Mouse (Mus musculus): ENCODE measurements around the gene Asb1. TPM values are rescaled to one million over a fixed set of nuclear protein-coding genes. Genes with fewer than 3 reads are reported as not detected.

The Asb1 gene
- 5.5 and 6.3 TPM in 2 replicates for polyA plus RNA-seq (2015; fragmentation: Nextera tagmentation; extraction: Ambion mirVana)

DNA sequence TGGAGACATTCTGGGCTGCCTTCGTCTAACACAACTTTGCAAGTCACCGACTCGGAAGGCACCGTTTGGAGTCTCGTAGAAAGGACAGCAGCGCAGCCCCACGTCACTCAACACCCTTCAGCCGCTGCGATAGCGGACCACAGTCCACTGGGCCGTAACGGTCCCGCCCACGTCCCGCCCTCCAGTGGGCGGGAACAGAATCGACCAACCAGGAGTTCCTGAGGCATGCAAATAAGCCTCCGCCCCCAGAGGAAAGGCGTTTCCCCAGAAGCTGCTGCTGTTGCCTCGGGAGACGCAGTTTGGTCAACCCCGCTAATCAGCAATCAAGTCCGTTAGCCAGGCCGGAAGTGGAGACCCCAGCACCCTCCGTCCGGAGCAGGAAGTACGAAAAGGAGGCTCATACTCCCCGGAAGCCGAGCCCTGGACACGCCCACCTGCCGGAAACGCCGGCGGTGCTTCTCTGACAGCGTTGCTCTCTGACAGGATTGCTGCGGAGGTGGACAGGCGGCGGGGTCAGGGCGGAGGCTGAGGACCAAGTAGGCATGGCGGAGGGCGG lies at the start of gene Asb1:
Asb1 (plus strand) TSS at position 274 of the 556 bp plus-strand sequence.
- H3K9ac ChIP-seq: peak within 1 kb of the TSS; percentile 80
- peaks cover 46% of the 10 kb centered on the region for H3K27me3 ChIP-seq
- H3K4me2 ChIP-seq (replicated peaks): peak within 1 kb of the TSS; percentile 99
- H3K36me3 ChIP-seq: peaks cover 13% of the 10 kb centered on the region
- H3K4me1 ChIP-seq: peaks cover 18% of the 10 kb centered on the region
- peak within 1 kb of the TSS; percentile 85 for H3K4me3 ChIP-seq
- ATAC-seq (ENCODE audit: low FRiP score, low read depth): peak; percentile 98
- WGBS: 0% methylated on average over 41 of the region's 41 CpGs
- H3K27ac ChIP-seq: no peak within 1 kb of the TSS
- no peaks in the 10 kb centered on the region for H3K9me3 ChIP-seq

- Histone ChIP-seq H3K9ac (no peak overlapping the region), H3K4me1 (peaks cover 18% of the 10 kb centered on the region), H3K4me2 (replicated peaks) (no peak overlapping the region), H3K27me3 (peaks cover 4% of the 10 kb centered on the region; the same call in 1 of the 2 replicates), H3K27ac (no peak overlapping the region), H3K4me3 (no peak overlapping the region), H3K9me3 (no peaks in the 10 kb centered on the region), H3K36me3 (no peaks in the 10 kb centered on the region)
- ATAC-seq (ENCODE audit: low FRiP score, low read depth): no peak
- 61% methylated on average over 2 of the region's 2 CpGs for WGBS
Measured at GRCm38 (mm10) chr1:91492740-91493139, 47.6 kb upstream of the Asb1 start.

DNA sequence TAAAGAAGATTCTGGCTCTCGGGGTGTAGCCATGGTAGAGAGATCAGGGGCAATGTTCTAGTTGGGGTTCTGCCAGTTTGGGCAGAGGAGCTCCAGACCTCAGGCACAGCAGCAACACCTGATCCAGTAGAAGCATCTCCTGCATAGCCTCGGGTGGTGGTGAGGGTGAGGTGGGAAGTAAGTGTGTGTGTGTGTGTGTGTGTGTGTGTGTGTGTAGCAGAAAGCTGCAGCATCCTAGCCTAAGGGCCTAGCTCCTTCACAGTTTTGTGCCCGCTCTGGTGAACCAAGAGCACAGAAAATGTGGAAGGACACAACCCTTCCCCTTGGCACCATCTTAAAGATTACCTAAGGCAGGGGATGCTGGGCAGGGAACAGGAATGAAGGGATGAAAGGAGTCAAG lies 46.4 kb upstream of the Asb1 start:
- ATAC-seq (ENCODE audit: low FRiP score, low read depth): no peak
- Histone ChIP-seq H3K4me2 (replicated peaks) (peak overlapping the region; percentile 93), H3K9ac (peak overlapping the region; percentile 89; the same call in 1 of the 2 replicates), H3K4me1 (peaks cover 18% of the 10 kb centered on the region), H3K27me3 (peaks cover 4% of the 10 kb centered on the region; the same call in 1 of the 2 replicates), H3K27ac (no peak overlapping the region), H3K9me3 (no peaks in the 10 kb centered on the region), H3K4me3 (peak overlapping the region; percentile 90), H3K36me3 (no peaks in the 10 kb centered on the region)
- WGBS: 41% methylated on average over 3 of the region's 3 CpGs

- WGBS: under 1% methylated on average over 79 of the region's 79 CpGs
- peak; percentile 97 for ATAC-seq (ENCODE audit: low FRiP score, low read depth)
Measured at GRCm38 (mm10) chr1:91494457-91495140, 45.7 kb upstream of the Asb1 start, which contains the start of gene Traf3ip1. TSS of gene Traf3ip1 (plus strand) at chr1:91494647.

DNA sequence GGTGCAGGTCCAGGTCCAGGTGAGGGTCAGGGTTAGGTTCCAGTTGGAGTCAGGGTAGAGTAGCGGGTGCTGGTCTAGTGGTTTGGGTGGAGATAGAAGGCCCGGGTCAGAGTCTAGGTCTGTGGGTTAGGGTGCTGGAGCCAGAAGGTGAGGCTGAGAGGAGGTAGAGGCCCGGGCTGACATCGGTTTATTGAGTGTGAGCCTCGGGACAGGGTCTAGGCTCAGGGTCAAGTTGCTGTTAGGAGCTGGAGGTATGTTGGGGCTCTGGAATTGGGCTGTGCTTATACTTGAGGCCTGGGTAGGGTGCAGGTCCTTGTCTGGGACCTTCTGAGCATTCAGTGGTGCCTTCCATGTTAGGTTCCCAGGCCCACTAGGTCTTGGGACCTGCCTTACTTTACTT lies 45.0 kb upstream of the Asb1 start:
- no peak for ATAC-seq (ENCODE audit: low FRiP score, low read depth)
- WGBS: 51% methylated on average over 5 of the region's 5 CpGs

More at GRCm38 (mm10) chr1:91494457-91495140, 45.7 kb upstream of the Asb1 start, which contains the start of gene Traf3ip1:
- H3K9ac ChIP-seq: peak within 1 kb of the TSS; percentile 89
- H3K4me1 ChIP-seq: peaks cover 18% of the 10 kb centered on the region
- no peak within 1 kb of the TSS for H3K27ac ChIP-seq
- peak within 1 kb of the TSS; percentile 90 for H3K4me3 ChIP-seq
- H3K9me3 ChIP-seq: no peaks in the 10 kb centered on the region
- H3K27me3 ChIP-seq: peaks cover 4% of the 10 kb centered on the region; the same call in 1 of the 2 replicates
- peaks cover 3% of the 10 kb centered on the region; the same call in 1 of the 2 replicates for H3K36me3 ChIP-seq
- peak within 1 kb of the TSS; percentile 93 for H3K4me2 ChIP-seq (replicated peaks)

DNA sequence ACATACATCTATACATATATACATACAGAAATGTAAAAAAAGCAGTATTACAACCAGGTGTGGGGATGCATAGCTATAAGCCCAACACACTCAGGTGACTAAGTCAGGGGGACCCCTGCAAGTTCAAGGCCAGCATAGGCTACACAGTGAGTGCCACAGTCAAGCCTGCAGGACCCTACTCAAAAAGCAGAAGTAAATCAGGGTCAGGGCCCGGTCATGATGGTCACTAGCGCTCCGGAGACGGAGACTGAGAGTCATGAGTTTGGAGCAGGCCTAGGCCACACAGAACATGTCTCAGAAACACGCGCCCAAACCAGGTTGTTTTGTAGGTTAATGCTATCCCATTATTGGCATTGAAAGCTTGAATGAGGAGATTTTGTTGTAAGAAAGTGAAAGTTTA lies 41.8 kb upstream of the Asb1 start:
- Histone ChIP-seq H3K4me3 (no peak overlapping the region), H3K4me2 (replicated peaks) (no peak overlapping the region), H3K27me3 (peaks cover 3% of the 10 kb centered on the region; the same call in 1 of the 2 replicates), H3K9me3 (no peaks in the 10 kb centered on the region), H3K36me3 (peaks cover 39% of the 10 kb centered on the region), H3K27ac (no peak overlapping the region), H3K9ac (no peak overlapping the region), H3K4me1 (peaks cover 18% of the 10 kb centered on the region)
- ATAC-seq (ENCODE audit: low FRiP score, low read depth): no peak
- WGBS: 94% methylated on average over 6 of the region's 6 CpGs

More for the DNA sequence above, 45.0 kb upstream of the Asb1 start:
- H3K4me2 ChIP-seq (replicated peaks): peak overlapping the region; percentile 93
- H3K9ac ChIP-seq: peak overlapping the region; percentile 89
- H3K4me3 ChIP-seq: peak overlapping the region; percentile 90
- peaks cover 18% of the 10 kb centered on the region for H3K4me1 ChIP-seq
- H3K9me3 ChIP-seq: no peaks in the 10 kb centered on the region
- H3K27me3 ChIP-seq: peaks cover 4% of the 10 kb centered on the region; the same call in 1 of the 2 replicates
- H3K36me3 ChIP-seq: peaks cover 10% of the 10 kb centered on the region; the same call in 1 of the 2 replicates
- H3K27ac ChIP-seq: no peak overlapping the region

DNA sequence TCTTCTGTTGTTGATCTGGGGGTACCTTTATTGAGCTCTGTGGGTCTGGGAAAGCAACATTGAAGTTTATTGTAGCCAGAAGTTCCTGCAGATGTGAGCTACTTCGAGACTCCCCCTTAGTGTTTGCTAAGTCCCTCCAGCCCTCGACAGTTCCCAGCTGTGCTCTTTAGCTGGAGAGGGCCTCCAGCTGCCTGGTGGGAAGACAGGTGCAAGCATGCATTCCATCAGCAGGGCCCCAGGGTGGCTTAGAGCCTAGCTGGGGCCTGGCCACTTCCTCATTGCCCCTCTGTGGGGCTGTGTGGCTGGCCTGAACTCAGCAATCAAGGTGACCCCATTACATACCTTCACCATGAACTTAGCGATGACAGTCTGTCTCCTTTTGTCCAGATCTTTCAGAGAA lies 35.7 kb upstream of the Asb1 start:
- no peak overlapping the region for H3K9ac ChIP-seq
- H3K27me3 ChIP-seq: no peaks in the 10 kb centered on the region
- ATAC-seq (ENCODE audit: low FRiP score, low read depth): 0 out of 2 replicates have a peak, but pooled peaks have one; percentile 59
- H3K4me1 ChIP-seq: 0 out of 2 replicates have a peak, but pooled peaks cover 2% of the 10 kb centered on the region
- peaks cover 85% of the 10 kb centered on the region for H3K36me3 ChIP-seq
- no peak overlapping the region; the same call in 1 of the 2 replicates for H3K27ac ChIP-seq
- H3K4me3 ChIP-seq: no peak overlapping the region
- WGBS: 61% methylated on average over 3 of the region's 3 CpGs
- H3K9me3 ChIP-seq: no peaks in the 10 kb centered on the region
- H3K4me2 ChIP-seq (replicated peaks): no peak overlapping the region

GRCm38 (mm10) chr1:91514916-91515315 lies 25.4 kb upstream of the Asb1 start:
- no peak for ATAC-seq (ENCODE audit: low FRiP score, low read depth)
- no peak overlapping the region for H3K4me3 ChIP-seq
- H3K4me1 ChIP-seq: peaks cover 12% of the 10 kb centered on the region
- H3K27ac ChIP-seq: no peak overlapping the region; the same call in 1 of the 2 replicates
- no peaks in the 10 kb centered on the region for H3K27me3 ChIP-seq
- H3K4me2 ChIP-seq (replicated peaks): no peak overlapping the region
- 65% methylated on average over 11 of the region's 11 CpGs for WGBS
- H3K36me3 ChIP-seq: peaks cover 59% of the 10 kb centered on the region
- no peak overlapping the region for H3K9ac ChIP-seq
- no peaks in the 10 kb centered on the region for H3K9me3 ChIP-seq

DNA sequence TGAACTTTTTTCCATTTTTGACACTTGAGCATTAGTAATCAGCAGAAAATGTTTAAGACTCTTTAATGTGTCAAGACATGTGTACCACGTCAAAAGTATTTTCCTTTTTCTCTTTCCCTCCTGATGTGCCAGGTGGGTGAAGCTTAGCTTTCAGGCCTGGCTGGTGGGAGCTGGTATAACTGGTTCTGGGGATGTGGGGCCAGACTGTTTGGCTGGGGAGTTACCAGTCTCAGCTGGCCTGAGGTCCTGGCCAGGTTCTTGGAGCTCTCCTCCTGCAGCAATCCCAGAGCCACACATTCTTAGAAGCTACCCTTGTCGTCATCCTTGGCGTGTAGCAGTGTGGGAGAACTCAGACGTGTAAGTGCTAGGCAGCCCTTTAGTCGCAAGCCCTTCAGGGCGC lies 24.7 kb upstream of the Asb1 start:
- peaks cover 12% of the 10 kb centered on the region for H3K4me1 ChIP-seq
- H3K9me3 ChIP-seq: no peaks in the 10 kb centered on the region
- peaks cover 59% of the 10 kb centered on the region for H3K36me3 ChIP-seq
- H3K27ac ChIP-seq: no peak overlapping the region; the same call in 1 of the 2 replicates
- H3K9ac ChIP-seq: no peak overlapping the region
- no peak overlapping the region for H3K4me3 ChIP-seq
- no peaks in the 10 kb centered on the region for H3K27me3 ChIP-seq
- 63% methylated on average over 6 of the region's 6 CpGs for WGBS
- no peak for ATAC-seq (ENCODE audit: low FRiP score, low read depth)
- H3K4me2 ChIP-seq (replicated peaks): no peak overlapping the region

DNA sequence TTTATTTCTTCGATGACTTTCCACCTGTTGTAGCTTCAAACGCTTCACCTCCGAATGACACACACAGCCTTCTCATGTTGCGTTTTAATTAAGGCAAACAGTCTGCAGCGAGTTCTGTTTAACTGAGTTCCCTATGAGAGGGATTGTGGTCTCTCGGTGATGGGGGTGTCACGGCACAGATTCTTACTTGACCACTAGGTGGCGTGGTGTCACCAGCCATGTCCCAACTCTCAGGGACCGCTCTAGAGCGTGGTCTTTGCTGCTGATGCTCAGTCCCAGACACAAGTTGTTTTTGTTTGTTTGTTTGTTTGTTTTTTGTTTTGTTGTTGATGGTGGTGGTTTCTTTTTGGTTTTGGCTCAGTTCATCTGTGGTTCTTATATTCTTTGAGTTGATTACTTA lies 16.6 kb upstream of the Asb1 start:
- Histone ChIP-seq H3K27me3 (no peaks in the 10 kb centered on the region), H3K9ac (no peak overlapping the region), H3K4me1 (no peaks in the 10 kb centered on the region), H3K4me2 (replicated peaks) (no peak overlapping the region), H3K36me3 (peaks cover 73% of the 10 kb centered on the region), H3K27ac (no peak overlapping the region), H3K4me3 (no peak overlapping the region), H3K9me3 (no peaks in the 10 kb centered on the region)
- ATAC-seq (ENCODE audit: low FRiP score, low read depth): peak; percentile 78
- WGBS: 13% methylated on average over 10 of the region's 10 CpGs

- ATAC-seq (ENCODE audit: low FRiP score, low read depth): no peak
- no peak overlapping the region for H3K4me3 ChIP-seq
- no peak overlapping the region for H3K9ac ChIP-seq
- WGBS: 84% methylated on average over 14 of the region's 14 CpGs
- no peak overlapping the region for H3K27ac ChIP-seq
- H3K36me3 ChIP-seq: peaks cover 68% of the 10 kb centered on the region
- no peak overlapping the region for H3K4me2 ChIP-seq (replicated peaks)
- no peaks in the 10 kb centered on the region for H3K4me1 ChIP-seq
- H3K27me3 ChIP-seq: no peaks in the 10 kb centered on the region
- no peaks in the 10 kb centered on the region for H3K9me3 ChIP-seq
Measured at GRCm38 (mm10) chr1:91525838-91526237, 14.5 kb upstream of the Asb1 start.

GRCm38 (mm10) chr1:91530166-91530565 lies 10.2 kb upstream of the Asb1 start:
- Histone ChIP-seq H3K27me3 (peaks cover 2% of the 10 kb centered on the region; the same call in 1 of the 2 replicates), H3K4me3 (no peak overlapping the region), H3K36me3 (peaks cover 41% of the 10 kb centered on the region), H3K9me3 (no peaks in the 10 kb centered on the region), H3K9ac (no peak overlapping the region), H3K4me1 (peaks cover 15% of the 10 kb centered on the region), H3K4me2 (replicated peaks) (no peak overlapping the region), H3K27ac (no peak overlapping the region)
- WGBS: 87% methylated on average over 9 of the region's 9 CpGs
- ATAC-seq (ENCODE audit: low FRiP score, low read depth): no peak

Data from limb, embryonic 13.5 days (tissue).